Mouse (Mus musculus): ENCODE results near the gene Gm49321. TPM values are rescaled to one million over a fixed set of nuclear protein-coding genes. Genes with fewer than 3 reads are reported as not detected.

Gene Gm49321
- polyA plus RNA-seq, 1 experiment = not detected

- no peak overlapping the region for H3K27ac ChIP-seq (ENCODE audit: insufficient read depth, low read length)
- no peaks in the 10 kb centered on the region for H3K27me3 ChIP-seq (ENCODE audit: control insufficient read depth, insufficient read depth, low read length)
- TF ChIP-seq POLR2A (IDR thresholded peaks at IDR 0.05; ENCODE audit: borderline replicate concordance, insufficient read depth, low read length) (no peak), CTCF (IDR thresholded peaks at IDR 0.05; ENCODE audit: borderline replicate concordance, insufficient read depth, low read depth, low read length) (no peak)
- H3K4me3 ChIP-seq (replicated peaks; ENCODE audit: insufficient read depth, low read depth, low read length) = no peak overlapping the region
- DNase-seq = no peak
- no peaks in the 10 kb centered on the region for H3K4me1 ChIP-seq (ENCODE audit: control insufficient read depth, insufficient read depth, low read length)
- WGBS = 89% methylated on average over 2 of the region's 2 CpGs
Observed at GRCm38 (mm10) chr12:73898281-73898680, 39.2 kb upstream of the Gm49321 start.

- TF ChIP-seq CTCF (IDR thresholded peaks at IDR 0.05; ENCODE audit: borderline replicate concordance, insufficient read depth, low read depth, low read length) = no peak
- TF ChIP-seq POLR2A (IDR thresholded peaks at IDR 0.05; ENCODE audit: borderline replicate concordance, insufficient read depth, low read length) = no peak
- Histone ChIP-seq H3K27me3 (ENCODE audit: control insufficient read depth, insufficient read depth, low read length) (no peaks in the 10 kb centered on the region), H3K4me3 (replicated peaks; ENCODE audit: insufficient read depth, low read depth, low read length) (no peak overlapping the region), H3K27ac (ENCODE audit: insufficient read depth, low read length) (no peak overlapping the region), H3K4me1 (ENCODE audit: control insufficient read depth, insufficient read depth, low read length) (no peaks in the 10 kb centered on the region)
- DNase-seq = no peak
- 87% methylated on average over 5 of the region's 5 CpGs for WGBS
Observed at GRCm38 (mm10) chr12:73904133-73904934, 33.1 kb upstream of the Gm49321 start.

DNA sequence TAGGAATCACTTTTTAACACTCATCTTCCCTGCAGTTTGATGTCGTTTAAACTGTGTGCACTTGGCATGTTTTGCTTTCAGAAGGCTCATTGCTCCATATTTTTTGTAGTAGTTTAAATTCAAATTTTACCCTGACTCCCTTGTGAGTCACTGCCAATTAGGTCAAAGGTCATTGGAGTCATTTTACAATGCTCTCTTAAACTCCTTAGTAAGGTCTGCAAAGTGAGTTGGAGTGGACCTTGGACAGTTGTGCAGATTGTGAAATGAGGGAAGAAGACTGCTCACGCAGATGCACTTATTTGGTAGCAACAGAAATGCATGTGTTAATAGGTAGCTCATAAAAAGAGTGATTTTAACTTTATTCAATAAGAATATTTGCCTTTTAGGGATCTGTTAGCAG lies 32.4 kb upstream of the Gm49321 start:
- no peak for TF ChIP-seq CTCF (IDR thresholded peaks at IDR 0.05; ENCODE audit: borderline replicate concordance, insufficient read depth, low read depth, low read length)
- TF ChIP-seq POLR2A (IDR thresholded peaks at IDR 0.05; ENCODE audit: borderline replicate concordance, insufficient read depth, low read length) = no peak
- DNase-seq = no peak
- H3K27me3 ChIP-seq (ENCODE audit: control insufficient read depth, insufficient read depth, low read length) = no peaks in the 10 kb centered on the region
- H3K4me1 ChIP-seq (ENCODE audit: control insufficient read depth, insufficient read depth, low read length) = no peaks in the 10 kb centered on the region
- 56% methylated on average over 2 of the region's 2 CpGs for WGBS
- H3K27ac ChIP-seq (ENCODE audit: insufficient read depth, low read length) = no peak overlapping the region
- H3K4me3 ChIP-seq (replicated peaks; ENCODE audit: insufficient read depth, low read depth, low read length) = no peak overlapping the region

GRCm38 (mm10) chr12:73905555-73905954 lies 31.9 kb upstream of the Gm49321 start:
- H3K27ac ChIP-seq (ENCODE audit: insufficient read depth, low read length) = no peak overlapping the region
- no peaks in the 10 kb centered on the region for H3K4me1 ChIP-seq (ENCODE audit: control insufficient read depth, insufficient read depth, low read length)
- DNase-seq = no peak
- H3K4me3 ChIP-seq (replicated peaks; ENCODE audit: insufficient read depth, low read depth, low read length) = no peak overlapping the region
- no peaks in the 10 kb centered on the region for H3K27me3 ChIP-seq (ENCODE audit: control insufficient read depth, insufficient read depth, low read length)
- WGBS = 83% methylated on average over 4 of the region's 4 CpGs
- TF ChIP-seq CTCF (IDR thresholded peaks at IDR 0.05; ENCODE audit: borderline replicate concordance, insufficient read depth, low read depth, low read length) = no peak
- no peak for TF ChIP-seq POLR2A (IDR thresholded peaks at IDR 0.05; ENCODE audit: borderline replicate concordance, insufficient read depth, low read length)

DNA sequence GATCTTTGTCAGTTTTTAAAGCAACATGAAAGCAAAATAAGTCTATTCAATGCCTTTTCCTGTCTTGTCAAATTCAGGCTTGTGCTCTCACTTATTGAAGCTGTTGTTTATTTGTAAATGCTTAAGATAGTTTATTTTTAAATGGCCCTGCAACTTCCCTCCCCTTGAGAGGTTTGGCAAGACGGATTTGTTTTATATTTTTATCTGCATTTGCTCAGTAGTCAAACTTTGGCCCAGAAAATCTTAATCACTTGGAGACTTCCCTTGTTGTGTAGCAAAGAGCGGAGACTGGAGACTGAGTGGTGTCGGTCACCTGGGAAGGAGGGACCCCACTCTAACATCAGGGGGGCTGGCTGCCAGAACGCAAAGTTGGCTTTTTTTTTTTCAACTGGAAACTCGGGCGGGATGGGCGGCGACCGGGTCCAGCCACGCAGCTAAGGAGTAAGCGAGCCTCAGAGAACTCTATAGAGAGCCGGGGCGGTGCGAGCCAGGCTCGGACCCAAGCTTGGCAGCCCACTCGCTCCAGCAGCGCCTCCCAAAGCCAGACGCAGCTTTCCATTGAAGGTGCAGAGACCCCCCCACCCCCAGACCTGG lies 30.3 kb upstream of the Gm49321 start:
- WGBS = under 1% methylated on average over 18 of the region's 18 CpGs

GRCm38 (mm10) chr12:73907673-73908150 lies 29.7 kb upstream of the Gm49321 start:
- TF ChIP-seq CTCF (IDR thresholded peaks at IDR 0.05; ENCODE audit: borderline replicate concordance, insufficient read depth, low read depth, low read length) (no peak; the same call in 1 of the 2 replicates), POLR2A (IDR thresholded peaks at IDR 0.05; ENCODE audit: borderline replicate concordance, insufficient read depth, low read length) (peak; percentile 97)
- Histone ChIP-seq H3K27ac (ENCODE audit: insufficient read depth, low read length) (peak overlapping the region; percentile 81), H3K4me3 (replicated peaks; ENCODE audit: insufficient read depth, low read depth, low read length) (peak overlapping the region; percentile 68), H3K27me3 (ENCODE audit: control insufficient read depth, insufficient read depth, low read length) (no peaks in the 10 kb centered on the region), H3K4me1 (ENCODE audit: control insufficient read depth, insufficient read depth, low read length) (no peaks in the 10 kb centered on the region)
- WGBS = under 1% methylated on average over 49 of the region's 51 CpGs
- peak; percentile 94 to 99 for DNase-seq

More for the DNA sequence above, 30.3 kb upstream of the Gm49321 start:
- H3K4me3 ChIP-seq (replicated peaks; ENCODE audit: insufficient read depth, low read depth, low read length) = peak overlapping the region; percentile 65
- peak overlapping the region; percentile 71 for H3K27ac ChIP-seq (ENCODE audit: insufficient read depth, low read length)
- DNase-seq = no peak
- TF ChIP-seq POLR2A (IDR thresholded peaks at IDR 0.05; ENCODE audit: borderline replicate concordance, insufficient read depth, low read length) (no peak), CTCF (IDR thresholded peaks at IDR 0.05; ENCODE audit: borderline replicate concordance, insufficient read depth, low read depth, low read length) (no peak)
- no peaks in the 10 kb centered on the region for H3K27me3 ChIP-seq (ENCODE audit: control insufficient read depth, insufficient read depth, low read length)
- H3K4me1 ChIP-seq (ENCODE audit: control insufficient read depth, insufficient read depth, low read length) = no peaks in the 10 kb centered on the region

- Histone ChIP-seq H3K4me1 (ENCODE audit: control insufficient read depth, insufficient read depth, low read length) (no peaks in the 10 kb centered on the region), H3K4me3 (replicated peaks; ENCODE audit: insufficient read depth, low read depth, low read length) (peak overlapping the region; percentile 68), H3K27ac (ENCODE audit: insufficient read depth, low read length) (peak overlapping the region; percentile 81), H3K27me3 (ENCODE audit: control insufficient read depth, insufficient read depth, low read length) (no peaks in the 10 kb centered on the region)
- DNase-seq = peak; percentile 66 to 73
- under 1% methylated on average over 65 of the region's 76 CpGs for WGBS
- TF ChIP-seq POLR2A (IDR thresholded peaks at IDR 0.05; ENCODE audit: borderline replicate concordance, insufficient read depth, low read length) (no peak), CTCF (IDR thresholded peaks at IDR 0.05; ENCODE audit: borderline replicate concordance, insufficient read depth, low read depth, low read length) (no peak)
Observed at GRCm38 (mm10) chr12:73908274-73909012, 29.0 kb upstream of the Gm49321 start.

Data from cerebellum, adult 2 months (tissue).